Mouse (Mus musculus): ENCODE data around the gene Ctbp2. TPM values are rescaled to one million over a fixed set of nuclear protein-coding genes. Genes with fewer than 3 reads are reported as not detected.
A peak's percentile ranks its signal among the peaks of the same experiment; 100 is the strongest.

Ctbp2 gene
- polyA plus RNA-seq (2014; fragmentation: Nextera tagmentation; extraction: Ambion mirVana): 129 and 131 TPM in 2 replicates

GRCm38 (mm10) chr7:133123999-133124700 is at the start of gene Ctbp2:
Gene Ctbp2 (minus strand): TSS chr7:133124354.
- WGBS: 1% methylated on average over 47 of the region's 59 CpGs
- peak within 1 kb of the TSS; percentile 95 for H3K4me3 ChIP-seq (ENCODE audit: low read depth, low read length)

DNA sequence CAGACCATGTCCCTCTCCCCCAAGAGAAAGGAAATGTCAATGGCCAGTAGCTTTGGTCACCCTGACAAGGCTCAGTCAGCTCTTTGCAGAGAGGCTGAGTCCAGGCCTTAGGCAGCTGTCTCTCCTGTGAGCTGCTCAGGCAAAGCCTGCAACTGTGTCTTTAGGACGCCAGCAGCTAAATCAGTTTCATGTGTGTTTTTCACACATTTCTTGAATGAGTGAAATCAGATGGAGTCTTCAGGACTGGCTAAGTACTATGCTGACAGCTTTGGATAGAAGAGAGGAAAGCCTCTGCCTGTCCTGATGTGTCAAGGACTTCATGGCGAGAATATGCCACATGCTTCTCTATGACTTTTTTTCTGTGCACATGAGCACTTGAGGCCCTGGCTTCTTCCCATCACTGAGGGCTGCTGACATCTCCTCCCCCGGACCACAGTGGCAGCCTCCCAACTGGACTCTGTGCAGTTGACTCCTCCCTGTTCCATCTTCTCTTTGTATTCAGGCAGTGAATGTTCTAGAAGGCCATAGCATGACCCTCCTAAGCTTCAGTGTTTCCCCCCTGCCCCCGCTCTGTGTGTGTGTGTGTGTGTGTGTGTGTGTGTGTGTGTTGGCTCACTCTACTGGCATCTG is 47.4 kb upstream of the Ctbp2 start:
- no peaks in the 10 kb centered on the region for H3K4me1 ChIP-seq (ENCODE audit: control insufficient read depth, insufficient read depth, low read length)
- WGBS: 82% methylated on average over 4 of the region's 4 CpGs

More at GRCm38 (mm10) chr7:133123999-133124700, at the start of gene Ctbp2:
- H3K9me3 ChIP-seq (replicated peaks; ENCODE audit: control insufficient read depth, low read length): no peaks in the 10 kb centered on the region
- no peaks in the 10 kb centered on the region for H3K36me3 ChIP-seq (replicated peaks; ENCODE audit: control insufficient read depth, insufficient read depth, low read depth, low read length)
- H3K27me3 ChIP-seq (ENCODE audit: control insufficient read depth, insufficient read depth, low read length): no peaks in the 10 kb centered on the region
- peak within 1 kb of the TSS; percentile 99 for H3K27ac ChIP-seq (replicated peaks; ENCODE audit: low read depth, low read length)
- H3K4me2 ChIP-seq (ENCODE audit: low read depth, low read length): peak within 1 kb of the TSS; percentile 92
- ATAC-seq (replicated peaks; ENCODE audit: insufficient number of reproducible peaks, low FRiP score, low TSS enrichment, low read depth) (peak; percentile 89), DNase-seq (ENCODE audit: low spot score) (peak; percentile 83)
- H3K9ac ChIP-seq (replicated peaks; ENCODE audit: low read length): peak within 1 kb of the TSS; percentile 98
- 0 out of 2 replicates have a peak, but pooled peaks cover 3% of the 10 kb centered on the region for H3K4me1 ChIP-seq (ENCODE audit: control insufficient read depth, insufficient read depth, low read length)

DNA sequence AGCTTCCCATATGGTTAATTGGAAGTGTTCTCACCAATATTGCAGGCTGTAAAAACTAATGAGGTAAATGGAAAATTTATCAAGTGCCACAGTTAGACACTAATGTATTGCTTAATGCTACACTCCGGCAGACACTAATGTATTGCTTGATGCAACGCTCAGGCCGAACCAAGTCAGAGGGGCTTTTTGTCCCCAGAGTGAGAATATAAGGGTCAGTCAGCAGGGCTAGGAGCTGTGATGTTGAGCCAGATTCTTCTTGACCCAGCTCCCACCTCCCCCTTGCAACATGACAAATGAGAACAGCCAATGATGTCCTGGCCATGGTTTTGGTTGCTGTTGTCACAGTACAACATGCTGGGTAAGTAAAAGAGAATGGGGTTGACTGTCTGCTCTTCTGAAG is 44.8 kb upstream of the Ctbp2 start:
- no peak overlapping the region for H3K9ac ChIP-seq (replicated peaks; ENCODE audit: low read length)
- WGBS: 94% methylated on average over 3 of the region's 3 CpGs
- no peaks in the 10 kb centered on the region for H3K4me1 ChIP-seq (ENCODE audit: control insufficient read depth, insufficient read depth, low read length)
- H3K4me2 ChIP-seq (ENCODE audit: low read depth, low read length): no peak overlapping the region
- H3K27me3 ChIP-seq (ENCODE audit: control insufficient read depth, insufficient read depth, low read length): no peaks in the 10 kb centered on the region
- DNase-seq (ENCODE audit: low spot score) (no peak), ATAC-seq (replicated peaks; ENCODE audit: insufficient number of reproducible peaks, low FRiP score, low TSS enrichment, low read depth) (no peak)
- no peak overlapping the region for H3K27ac ChIP-seq (replicated peaks; ENCODE audit: low read depth, low read length)
- no peak overlapping the region for H3K4me3 ChIP-seq (ENCODE audit: low read depth, low read length)
- H3K36me3 ChIP-seq (replicated peaks; ENCODE audit: control insufficient read depth, insufficient read depth, low read depth, low read length): no peaks in the 10 kb centered on the region
- H3K9me3 ChIP-seq (replicated peaks; ENCODE audit: control insufficient read depth, low read length): no peaks in the 10 kb centered on the region

More for the DNA sequence above, 47.4 kb upstream of the Ctbp2 start:
- Histone ChIP-seq H3K27ac (replicated peaks; ENCODE audit: low read depth, low read length) (no peak overlapping the region), H3K36me3 (replicated peaks; ENCODE audit: control insufficient read depth, insufficient read depth, low read depth, low read length) (no peaks in the 10 kb centered on the region), H3K4me2 (ENCODE audit: low read depth, low read length) (no peak overlapping the region), H3K9ac (replicated peaks; ENCODE audit: low read length) (no peak overlapping the region), H3K27me3 (ENCODE audit: control insufficient read depth, insufficient read depth, low read length) (no peaks in the 10 kb centered on the region), H3K4me3 (ENCODE audit: low read depth, low read length) (no peak overlapping the region), H3K9me3 (replicated peaks; ENCODE audit: control insufficient read depth, low read length) (no peaks in the 10 kb centered on the region)
- ATAC-seq (replicated peaks; ENCODE audit: insufficient number of reproducible peaks, low FRiP score, low TSS enrichment, low read depth): no peak
- DNase-seq (ENCODE audit: low spot score): no peak

- DNase-seq (ENCODE audit: low spot score) (no peak), ATAC-seq (replicated peaks; ENCODE audit: insufficient number of reproducible peaks, low FRiP score, low TSS enrichment, low read depth) (no peak)
- Histone ChIP-seq H3K36me3 (replicated peaks; ENCODE audit: control insufficient read depth, insufficient read depth, low read depth, low read length) (no peaks in the 10 kb centered on the region), H3K9me3 (replicated peaks; ENCODE audit: control insufficient read depth, low read length) (no peaks in the 10 kb centered on the region), H3K27ac (replicated peaks; ENCODE audit: low read depth, low read length) (no peak overlapping the region), H3K9ac (replicated peaks; ENCODE audit: low read length) (no peak overlapping the region), H3K27me3 (ENCODE audit: control insufficient read depth, insufficient read depth, low read length) (no peaks in the 10 kb centered on the region), H3K4me2 (ENCODE audit: low read depth, low read length) (no peak overlapping the region), H3K4me3 (ENCODE audit: low read depth, low read length) (no peak overlapping the region), H3K4me1 (ENCODE audit: control insufficient read depth, insufficient read depth, low read length) (no peaks in the 10 kb centered on the region)
- WGBS: 98% methylated on average over 2 of the region's 2 CpGs
Observed at GRCm38 (mm10) chr7:133167903-133168302, 43.7 kb upstream of the Ctbp2 start.

- Histone ChIP-seq H3K27ac (replicated peaks; ENCODE audit: low read depth, low read length) (no peak overlapping the region), H3K9me3 (replicated peaks; ENCODE audit: control insufficient read depth, low read length) (no peaks in the 10 kb centered on the region), H3K36me3 (replicated peaks; ENCODE audit: control insufficient read depth, insufficient read depth, low read depth, low read length) (no peaks in the 10 kb centered on the region), H3K4me1 (ENCODE audit: control insufficient read depth, insufficient read depth, low read length) (no peaks in the 10 kb centered on the region), H3K4me3 (ENCODE audit: low read depth, low read length) (no peak overlapping the region), H3K9ac (replicated peaks; ENCODE audit: low read length) (no peak overlapping the region), H3K4me2 (ENCODE audit: low read depth, low read length) (no peak overlapping the region), H3K27me3 (ENCODE audit: control insufficient read depth, insufficient read depth, low read length) (no peaks in the 10 kb centered on the region)
- ATAC-seq (replicated peaks; ENCODE audit: insufficient number of reproducible peaks, low FRiP score, low TSS enrichment, low read depth) (no peak), DNase-seq (ENCODE audit: low spot score) (no peak)
- WGBS: 66% methylated on average over 2 of the region's 2 CpGs
Observed at GRCm38 (mm10) chr7:133164770-133165169, 40.6 kb upstream of the Ctbp2 start.

GRCm38 (mm10) chr7:133163011-133163410 is 38.9 kb upstream of the Ctbp2 start:
- 65% methylated on average over 5 of the region's 5 CpGs for WGBS
- Histone ChIP-seq H3K27me3 (ENCODE audit: control insufficient read depth, insufficient read depth, low read length) (no peaks in the 10 kb centered on the region), H3K4me1 (ENCODE audit: control insufficient read depth, insufficient read depth, low read length) (no peaks in the 10 kb centered on the region), H3K9me3 (replicated peaks; ENCODE audit: control insufficient read depth, low read length) (no peaks in the 10 kb centered on the region), H3K4me2 (ENCODE audit: low read depth, low read length) (no peak overlapping the region), H3K4me3 (ENCODE audit: low read depth, low read length) (no peak overlapping the region), H3K27ac (replicated peaks; ENCODE audit: low read depth, low read length) (no peak overlapping the region), H3K9ac (replicated peaks; ENCODE audit: low read length) (no peak overlapping the region), H3K36me3 (replicated peaks; ENCODE audit: control insufficient read depth, insufficient read depth, low read depth, low read length) (no peaks in the 10 kb centered on the region)
- DNase-seq (ENCODE audit: low spot score) (no peak), ATAC-seq (replicated peaks; ENCODE audit: insufficient number of reproducible peaks, low FRiP score, low TSS enrichment, low read depth) (no peak)

GRCm38 (mm10) chr7:133162131-133162530 is 38.0 kb upstream of the Ctbp2 start:
- no peak overlapping the region for H3K4me2 ChIP-seq (ENCODE audit: low read depth, low read length)
- no peak overlapping the region for H3K4me3 ChIP-seq (ENCODE audit: low read depth, low read length)
- H3K27me3 ChIP-seq (ENCODE audit: control insufficient read depth, insufficient read depth, low read length): no peaks in the 10 kb centered on the region
- no peaks in the 10 kb centered on the region for H3K36me3 ChIP-seq (replicated peaks; ENCODE audit: control insufficient read depth, insufficient read depth, low read depth, low read length)
- DNase-seq (ENCODE audit: low spot score) (no peak), ATAC-seq (replicated peaks; ENCODE audit: insufficient number of reproducible peaks, low FRiP score, low TSS enrichment, low read depth) (no peak)
- H3K27ac ChIP-seq (replicated peaks; ENCODE audit: low read depth, low read length): no peak overlapping the region
- no peak overlapping the region for H3K9ac ChIP-seq (replicated peaks; ENCODE audit: low read length)
- H3K4me1 ChIP-seq (ENCODE audit: control insufficient read depth, insufficient read depth, low read length): no peaks in the 10 kb centered on the region
- no peaks in the 10 kb centered on the region for H3K9me3 ChIP-seq (replicated peaks; ENCODE audit: control insufficient read depth, low read length)
- WGBS: 44% methylated on average over 2 of the region's 2 CpGs

GRCm38 (mm10) chr7:133161362-133162080 is 37.4 kb upstream of the Ctbp2 start:
- H3K4me2 ChIP-seq (ENCODE audit: low read depth, low read length): no peak overlapping the region
- H3K9me3 ChIP-seq (replicated peaks; ENCODE audit: control insufficient read depth, low read length): no peaks in the 10 kb centered on the region
- WGBS: 59% methylated on average over 7 of the region's 7 CpGs
- H3K4me3 ChIP-seq (ENCODE audit: low read depth, low read length): no peak overlapping the region
- ATAC-seq (replicated peaks; ENCODE audit: insufficient number of reproducible peaks, low FRiP score, low TSS enrichment, low read depth): no peak; the same call in 1 of the 2 replicates
- no peaks in the 10 kb centered on the region for H3K36me3 ChIP-seq (replicated peaks; ENCODE audit: control insufficient read depth, insufficient read depth, low read depth, low read length)
- no peaks in the 10 kb centered on the region for H3K4me1 ChIP-seq (ENCODE audit: control insufficient read depth, insufficient read depth, low read length)
- H3K9ac ChIP-seq (replicated peaks; ENCODE audit: low read length): no peak overlapping the region
- DNase-seq (ENCODE audit: low spot score): peak; percentile 13
- H3K27me3 ChIP-seq (ENCODE audit: control insufficient read depth, insufficient read depth, low read length): no peaks in the 10 kb centered on the region
- H3K27ac ChIP-seq (replicated peaks; ENCODE audit: low read depth, low read length): no peak overlapping the region

All from embryonic facial prominence, embryonic 11.5 days (tissue).